Mouse (Mus musculus) heart, embryonic 11.5 days (tissue): Measurements from ENCODE around the gene Myl6. TPM values are rescaled to one million over a fixed set of nuclear protein-coding genes. Genes with fewer than 3 reads are reported as not detected.

ENCODE experiments used
- ATAC-seq: fragments of 200-750 bp; cut with Nextera tagmentation; replicated peaks from 2 replicates; pipeline ENCODE4 v1.8.0; 2017; ENCODE audit warnings: moderate library complexity; ENCODE audit not compliant: insufficient number of reproducible peaks, low FRiP score, low TSS enrichment
- H3K27ac ChIP-seq: fragments of 300-500 bp; sonication (generic); 2 replicates; pipeline ENCODE4 v1.5.1; 2014; ENCODE audit warnings: mild to moderate bottlenecking, low read depth, low read length
- H3K27me3 ChIP-seq: fragments of 300-500 bp; sonication (generic); 2 replicates; pipeline ENCODE4 v1.6.1; 2014; ENCODE audit warnings: mild to moderate bottlenecking, low read length, mixed read lengths; ENCODE audit not compliant: control insufficient read depth, insufficient read depth
- H3K36me3 ChIP-seq: fragments of 300-500 bp; sonication (generic); 2 replicates; pipeline ENCODE4 v1.6.1; 2014; ENCODE audit warnings: mild to moderate bottlenecking, low read length, moderate library complexity, mixed read lengths; ENCODE audit not compliant: control insufficient read depth, insufficient read depth
- H3K4me1 ChIP-seq: fragments of 300-500 bp; sonication (generic); 2 replicates; pipeline ENCODE4 v1.6.1; 2014; ENCODE audit warnings: low read length; ENCODE audit not compliant: control insufficient read depth, insufficient read depth
- H3K4me2 ChIP-seq: fragments of 300-500 bp; sonication (generic); 2 replicates; pipeline ENCODE4 v1.6.1; 2014; ENCODE audit warnings: mild to moderate bottlenecking, moderate library complexity
- H3K4me3 ChIP-seq: fragments of 300-500 bp; sonication (generic); 2 replicates; pipeline ENCODE4 v1.5.1; 2014; ENCODE audit warnings: low read depth, low read length
- H3K9ac ChIP-seq: fragments of 300-500 bp; sonication (generic); 2 replicates; pipeline ENCODE4 v1.6.1; 2014; ENCODE audit warnings: mild to moderate bottlenecking, low read depth, low read length, moderate library complexity
- H3K9me3 ChIP-seq: fragments of 300-500 bp; sonication (generic); replicated peaks from 2 replicates; pipeline ENCODE4 v1.6.1; 2016; ENCODE audit warnings: low read length; ENCODE audit not compliant: control insufficient read depth
- WGBS: fragments of 180-500 bp; shearing (Covaris S2); extraction: QIAGEN DNeasy Blood & Tissue Kit; methylation state at CpG from one replicate; pipeline ENCODE4 v1.1.7; 2014; ENCODE audit not compliant: insufficient replicate concordance; 5-methylcytosine and 5-hydroxymethylcytosine counted together
- polyA plus RNA-seq: library from polyadenylated mRNA; unstranded; fragments of >200 nt; fragmentation: Nextera tagmentation; extraction: Ambion mirVana; gene quantifications from 2 replicates; pipeline ENCODE4 v1.2.1, GENCODE M21; 2014

Myl6 gene
- polyA plus RNA-seq, 1 experiment from 2014 or later: 1,242 TPM

GRCm38 (mm10) chr10:128525671-128526308 lies 31.8 kb upstream of the Myl6 start, which contains the start of gene Esyt1:
Gene Esyt1 (minus strand): TSS chr10:128525871.
- peak within 1 kb of the TSS; percentile 83 for H3K9ac ChIP-seq
- H3K4me1 ChIP-seq: 0 out of 2 replicates have a peak, but pooled peaks cover 3% of the 10 kb centered on the region
- ATAC-seq: peak; percentile 96
- no peaks in the 10 kb centered on the region for H3K27me3 ChIP-seq
- peak within 1 kb of the TSS; percentile 79 for H3K27ac ChIP-seq
- H3K4me3 ChIP-seq: peak within 1 kb of the TSS; percentile 89
- WGBS: 0% methylated on average over 37 of the region's 37 CpGs
- no peaks in the 10 kb centered on the region for H3K36me3 ChIP-seq
- peak within 1 kb of the TSS; percentile 100 for H3K4me2 ChIP-seq
- H3K9me3 ChIP-seq: no peaks in the 10 kb centered on the region

GRCm38 (mm10) chr10:128524732-128525662 lies 31.1 kb upstream of the Myl6 start:
- Histone ChIP-seq H3K27me3 (no peaks in the 10 kb centered on the region), H3K36me3 (peaks cover 4% of the 10 kb centered on the region)
- WGBS: under 1% methylated on average over 58 of the region's 58 CpGs

GRCm38 (mm10) chr10:128524111-128524731 lies 30.3 kb upstream of the Myl6 start:
- Histone ChIP-seq H3K4me3 (peak overlapping the region; percentile 89), H3K9ac (peak overlapping the region; percentile 83), H3K4me2 (peak overlapping the region; percentile 100), H3K27ac (peak overlapping the region; percentile 1; the same call in 1 of the 2 replicates), H3K4me1 (0 out of 2 replicates have a peak, but pooled peaks cover 3% of the 10 kb centered on the region), H3K9me3 (no peaks in the 10 kb centered on the region), H3K36me3 (peaks cover 4% of the 10 kb centered on the region), H3K27me3 (no peaks in the 10 kb centered on the region)
- 8% methylated on average over 11 of the region's 11 CpGs for WGBS
- ATAC-seq: no peak

More at GRCm38 (mm10) chr10:128524732-128525662, 31.1 kb upstream of the Myl6 start:
- Histone ChIP-seq H3K27ac (peak overlapping the region; percentile 79), H3K4me1 (0 out of 2 replicates have a peak, but pooled peaks cover 3% of the 10 kb centered on the region), H3K4me3 (peak overlapping the region; percentile 89), H3K4me2 (peak overlapping the region; percentile 100), H3K9ac (peak overlapping the region; percentile 83), H3K9me3 (no peaks in the 10 kb centered on the region)
- peak; percentile 12; the same call in 1 of the 2 replicates for ATAC-seq

- ATAC-seq: no peak
- Histone ChIP-seq H3K4me2 (no peak overlapping the region), H3K27me3 (0 out of 2 replicates have a peak, but pooled peaks cover 7% of the 10 kb centered on the region), H3K9ac (no peak overlapping the region), H3K36me3 (peaks cover 4% of the 10 kb centered on the region), H3K4me1 (0 out of 2 replicates have a peak, but pooled peaks cover 3% of the 10 kb centered on the region), H3K27ac (no peak overlapping the region), H3K9me3 (no peaks in the 10 kb centered on the region), H3K4me3 (no peak overlapping the region)
- WGBS: 77% methylated on average over 6 of the region's 6 CpGs
Observed at GRCm38 (mm10) chr10:128522351-128522750, 28.4 kb upstream of the Myl6 start.

GRCm38 (mm10) chr10:128520591-128520990 lies 26.6 kb upstream of the Myl6 start:
- H3K4me2 ChIP-seq: no peak overlapping the region
- WGBS: 84% methylated on average over 16 of the region's 16 CpGs
- H3K4me1 ChIP-seq: 0 out of 2 replicates have a peak, but pooled peaks cover 5% of the 10 kb centered on the region
- ATAC-seq: no peak
- H3K27ac ChIP-seq: no peak overlapping the region
- H3K27me3 ChIP-seq: peaks cover 18% of the 10 kb centered on the region
- peaks cover 4% of the 10 kb centered on the region for H3K36me3 ChIP-seq
- no peak overlapping the region for H3K9ac ChIP-seq
- H3K4me3 ChIP-seq: no peak overlapping the region
- H3K9me3 ChIP-seq: no peaks in the 10 kb centered on the region

- 0 out of 2 replicates have a peak, but pooled peaks cover 2% of the 10 kb centered on the region for H3K4me1 ChIP-seq
- no peak overlapping the region for H3K27ac ChIP-seq
- ATAC-seq: no peak
- peaks cover 18% of the 10 kb centered on the region for H3K27me3 ChIP-seq
- peaks cover 4% of the 10 kb centered on the region for H3K36me3 ChIP-seq
- WGBS: 72% methylated on average over 7 of the region's 7 CpGs
- H3K9ac ChIP-seq: no peak overlapping the region
- no peak overlapping the region for H3K4me2 ChIP-seq
- H3K9me3 ChIP-seq: no peaks in the 10 kb centered on the region
- H3K4me3 ChIP-seq: no peak overlapping the region
Observed at GRCm38 (mm10) chr10:128518833-128519232, 24.9 kb upstream of the Myl6 start.

- Histone ChIP-seq H3K4me3 (no peak overlapping the region), H3K4me1 (0 out of 2 replicates have a peak, but pooled peaks cover 2% of the 10 kb centered on the region), H3K27ac (no peak overlapping the region), H3K27me3 (peaks cover 18% of the 10 kb centered on the region), H3K4me2 (peak overlapping the region; percentile 47), H3K9me3 (no peaks in the 10 kb centered on the region), H3K36me3 (peaks cover 4% of the 10 kb centered on the region), H3K9ac (no peak overlapping the region)
- 32% methylated on average over 6 of the region's 6 CpGs for WGBS
- 0 out of 2 replicates have a peak, but pooled peaks have one; percentile 58 for ATAC-seq
Observed at GRCm38 (mm10) chr10:128516677-128517076, 22.7 kb upstream of the Myl6 start.

GRCm38 (mm10) chr10:128516029-128516428 lies 22.1 kb upstream of the Myl6 start:
- H3K9ac ChIP-seq: 0 out of 2 replicates have a peak overlapping the region, but pooled peaks have one; percentile 30
- peak overlapping the region; percentile 47 for H3K4me2 ChIP-seq
- 26% methylated on average over 20 of the region's 20 CpGs for WGBS
- 0 out of 2 replicates have a peak overlapping the region, but pooled peaks have one; percentile 30 for H3K4me3 ChIP-seq
- H3K4me1 ChIP-seq: 0 out of 2 replicates have a peak, but pooled peaks cover 2% of the 10 kb centered on the region
- peaks cover 4% of the 10 kb centered on the region for H3K36me3 ChIP-seq
- no peak overlapping the region for H3K27ac ChIP-seq
- peaks cover 18% of the 10 kb centered on the region for H3K27me3 ChIP-seq
- ATAC-seq: peak; percentile 53; the same call in 1 of the 2 replicates
- no peaks in the 10 kb centered on the region for H3K9me3 ChIP-seq
